Mouse (Mus musculus) stomach, embryonic 16.5 days (tissue): ENCODE measurements at regions not wholly inside any gene's neighbourhood (a gene's known extent, or its start where the extent isn't known, plus 50 kb on each side); places are given as distances from the start of the nearest gene placed in this dataset.

ENCODE experiments used
- ATAC-seq: fragments of 200-750 bp; cut with Nextera tagmentation; 2 replicates; pipeline ENCODE4 v1.8.0; 2017; ENCODE audit warnings: moderate number of reproducible peaks, moderate TSS enrichment; ENCODE audit not compliant: insufficient read depth, low FRiP score
- H3K27ac ChIP-seq: fragments of 300-500 bp; sonication (generic); 2 replicates; pipeline ENCODE4 v1.5.1; 2014; ENCODE audit warnings: low read length
- H3K27me3 ChIP-seq: fragments of 300-500 bp; sonication (generic); 2 replicates; pipeline ENCODE4 v1.6.1; 2014; ENCODE audit warnings: low read length, control low read depth, mixed read lengths; ENCODE audit not compliant: control insufficient read depth, insufficient read depth
- H3K36me3 ChIP-seq: fragments of 300-500 bp; sonication (generic); 2 replicates; pipeline ENCODE4 v1.6.1; 2014; ENCODE audit warnings: low read length; ENCODE audit not compliant: control insufficient read depth, insufficient read depth
- H3K4me1 ChIP-seq: fragments of 300-500 bp; sonication (generic); 2 replicates; pipeline ENCODE4 v1.6.1; 2014; ENCODE audit warnings: low read length, control low read depth, mixed read lengths; ENCODE audit not compliant: control insufficient read depth, insufficient read depth
- H3K4me2 ChIP-seq: fragments of 300-500 bp; sonication (generic); 2 replicates; pipeline ENCODE4 v1.6.1; 2014; ENCODE audit warnings: low read depth, low read length, mixed read lengths
- H3K4me3 ChIP-seq: fragments of 300-500 bp; sonication (generic); replicated peaks from 2 replicates; pipeline ENCODE4 v1.5.1; 2014; ENCODE audit warnings: mild to moderate bottlenecking, low read length
- H3K9ac ChIP-seq: fragments of 300-500 bp; sonication (generic); 2 replicates; pipeline ENCODE4 v1.6.1; 2014; ENCODE audit warnings: low read length
- H3K9me3 ChIP-seq: fragments of 300-500 bp; sonication (generic); replicated peaks from 2 replicates; pipeline ENCODE4 v1.6.1; 2016; ENCODE audit warnings: low read length, control low read depth; ENCODE audit not compliant: control insufficient read depth
- WGBS: fragments of 180-500 bp; shearing (Covaris S2); extraction: QIAGEN DNeasy Blood & Tissue Kit; methylation state at CpG from one replicate; pipeline ENCODE4 v1.1.7; 2014; 5-methylcytosine and 5-hydroxymethylcytosine counted together

DNA sequence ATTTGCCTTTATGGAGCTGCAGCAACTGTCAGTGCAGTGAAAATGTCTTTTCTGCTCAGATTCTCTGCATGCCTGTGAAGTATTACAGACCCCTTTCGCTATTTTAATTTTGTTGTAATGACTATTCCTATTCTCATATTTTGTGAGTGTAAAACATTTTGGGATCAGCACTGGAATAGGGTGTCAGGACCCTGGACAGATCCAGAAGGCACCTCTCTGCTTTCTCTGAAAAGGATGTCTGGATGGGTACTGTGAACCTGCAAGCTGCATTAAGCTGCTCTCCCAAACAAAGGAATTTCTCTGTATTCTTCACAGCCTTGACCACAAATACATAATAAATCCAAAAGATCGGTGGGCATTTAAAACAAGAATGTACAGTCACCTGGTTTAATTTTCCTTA is 460.8 kb downstream of the Rapgef2 start:
- H3K4me3 ChIP-seq: no peak overlapping the region
- no peak overlapping the region for H3K4me2 ChIP-seq
- no peaks in the 10 kb centered on the region for H3K27me3 ChIP-seq
- WGBS: 49% methylated on average over 2 of the region's 2 CpGs
- no peaks in the 10 kb centered on the region for H3K4me1 ChIP-seq
- H3K36me3 ChIP-seq: no peaks in the 10 kb centered on the region
- ATAC-seq: no peak
- H3K9me3 ChIP-seq: no peaks in the 10 kb centered on the region
- no peak overlapping the region for H3K9ac ChIP-seq
- H3K27ac ChIP-seq: no peak overlapping the region

- Histone ChIP-seq H3K4me3 (no peak overlapping the region), H3K4me1 (no peaks in the 10 kb centered on the region), H3K4me2 (no peak overlapping the region), H3K9ac (no peak overlapping the region), H3K27ac (no peak overlapping the region), H3K36me3 (no peaks in the 10 kb centered on the region), H3K27me3 (no peaks in the 10 kb centered on the region), H3K9me3 (no peaks in the 10 kb centered on the region)
- no peak for ATAC-seq
- WGBS: 62% methylated on average over 3 of the region's 3 CpGs
Observed at GRCm38 (mm10) chr3:78812425-78812824, 473.9 kb downstream of the Rapgef2 start.

GRCm38 (mm10) chr3:78810431-78811152 is 475.7 kb downstream of the Rapgef2 start:
- ATAC-seq: no peak
- Histone ChIP-seq H3K9ac (no peak overlapping the region), H3K4me3 (no peak overlapping the region), H3K4me1 (no peaks in the 10 kb centered on the region), H3K4me2 (no peak overlapping the region), H3K27me3 (no peaks in the 10 kb centered on the region), H3K27ac (no peak overlapping the region), H3K9me3 (no peaks in the 10 kb centered on the region), H3K36me3 (no peaks in the 10 kb centered on the region)
- WGBS: 87% methylated on average over 5 of the region's 5 CpGs

DNA sequence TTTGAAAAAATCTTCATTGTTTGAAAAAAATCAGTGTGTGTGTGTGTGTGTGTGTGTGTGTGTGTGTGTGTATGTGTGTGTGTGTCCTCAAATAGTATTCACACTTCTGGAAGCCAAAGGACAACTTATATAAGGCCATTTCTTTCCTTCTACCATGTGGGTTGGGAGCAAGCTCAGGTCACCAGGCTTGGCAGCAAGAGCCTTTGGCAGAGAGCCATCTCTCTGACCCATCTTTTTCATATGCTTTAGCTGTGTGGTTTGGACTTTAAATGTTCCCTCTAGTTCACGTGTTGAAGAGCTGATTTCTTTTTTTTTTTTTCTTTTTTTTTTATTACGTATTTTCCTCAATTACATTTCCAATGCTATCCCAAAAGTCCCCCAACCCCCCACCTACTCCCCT is 483.1 kb downstream of the Rapgef2 start:
- H3K4me3 ChIP-seq: no peak overlapping the region
- H3K9ac ChIP-seq: no peak overlapping the region
- H3K9me3 ChIP-seq: no peaks in the 10 kb centered on the region
- no peak overlapping the region for H3K4me2 ChIP-seq
- ATAC-seq: no peak
- no peak overlapping the region for H3K27ac ChIP-seq
- H3K4me1 ChIP-seq: no peaks in the 10 kb centered on the region
- no peaks in the 10 kb centered on the region for H3K27me3 ChIP-seq
- H3K36me3 ChIP-seq: no peaks in the 10 kb centered on the region
- WGBS: 78% methylated on average over 2 of the region's 2 CpGs

- H3K27me3 ChIP-seq: no peaks in the 10 kb centered on the region
- no peaks in the 10 kb centered on the region for H3K4me1 ChIP-seq
- no peak overlapping the region for H3K4me2 ChIP-seq
- H3K4me3 ChIP-seq: no peak overlapping the region
- no peaks in the 10 kb centered on the region for H3K36me3 ChIP-seq
- no peak for ATAC-seq
- WGBS: 81% methylated on average over 4 of the region's 4 CpGs
- no peak overlapping the region for H3K27ac ChIP-seq
- H3K9ac ChIP-seq: no peak overlapping the region
- no peaks in the 10 kb centered on the region for H3K9me3 ChIP-seq
Observed at GRCm38 (mm10) chr3:78795951-78796455, 490.3 kb downstream of the Rapgef2 start.

DNA sequence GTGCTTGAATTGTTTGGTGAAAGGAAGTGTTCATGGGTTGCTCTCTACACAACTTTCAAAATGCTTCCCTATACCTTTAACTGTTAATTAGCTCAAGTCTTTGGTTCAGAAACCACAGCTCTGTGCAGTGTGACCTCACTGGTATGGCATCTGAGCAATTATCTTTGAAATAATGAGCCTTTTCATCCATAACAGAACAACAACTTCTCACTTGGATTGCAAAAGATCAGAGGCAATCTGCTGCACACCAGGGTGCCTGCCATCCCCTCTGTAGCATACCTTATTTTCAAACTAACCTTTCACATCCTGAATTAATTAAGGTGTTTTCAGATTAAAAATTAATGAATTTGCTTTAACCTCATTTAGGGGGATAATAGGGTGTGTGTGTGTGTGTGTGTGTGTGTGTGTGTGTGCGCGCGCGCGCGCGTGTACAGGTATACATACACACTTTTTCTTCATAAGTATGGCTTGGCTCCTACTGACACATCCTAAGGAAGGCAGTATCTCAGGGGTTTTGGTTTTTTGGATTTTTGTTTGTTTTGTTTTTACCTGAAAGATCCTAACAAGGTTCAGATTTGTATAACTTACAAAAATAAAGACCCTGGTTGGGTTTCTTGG is 493.8 kb downstream of the Rapgef2 start:
- H3K27ac ChIP-seq: no peak overlapping the region
- no peaks in the 10 kb centered on the region for H3K4me1 ChIP-seq
- H3K27me3 ChIP-seq: no peaks in the 10 kb centered on the region
- WGBS: 95% methylated on average over 7 of the region's 7 CpGs
- no peaks in the 10 kb centered on the region for H3K9me3 ChIP-seq
- H3K4me2 ChIP-seq: no peak overlapping the region
- H3K9ac ChIP-seq: no peak overlapping the region
- H3K4me3 ChIP-seq: no peak overlapping the region
- no peaks in the 10 kb centered on the region for H3K36me3 ChIP-seq
- no peak for ATAC-seq

DNA sequence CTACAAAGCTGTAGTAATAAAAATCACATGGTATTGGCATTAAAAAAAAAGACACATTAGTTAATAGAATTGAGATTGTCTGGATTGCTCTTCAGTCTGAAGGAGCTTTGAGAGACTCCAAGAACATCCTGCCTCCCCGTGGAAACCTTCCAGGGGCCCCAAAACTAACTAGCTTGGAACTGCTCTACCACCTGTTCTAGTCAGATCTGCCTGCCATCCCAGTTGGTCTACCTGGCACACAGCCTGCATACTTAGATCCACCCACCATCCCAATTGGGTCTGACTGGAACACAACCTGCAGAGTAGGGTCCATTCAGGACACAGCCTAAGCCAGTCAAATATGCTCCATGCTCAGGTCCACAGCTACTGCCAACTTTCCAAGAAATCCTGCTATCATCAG is 503.6 kb downstream of the Rapgef2 start:
- Histone ChIP-seq H3K36me3 (no peaks in the 10 kb centered on the region), H3K9me3 (no peaks in the 10 kb centered on the region), H3K4me3 (no peak overlapping the region), H3K4me2 (no peak overlapping the region), H3K27ac (no peak overlapping the region), H3K9ac (no peak overlapping the region), H3K4me1 (no peaks in the 10 kb centered on the region), H3K27me3 (no peaks in the 10 kb centered on the region)
- 76% methylated on average over 1 of the region's 1 CpGs for WGBS
- ATAC-seq: no peak

DNA sequence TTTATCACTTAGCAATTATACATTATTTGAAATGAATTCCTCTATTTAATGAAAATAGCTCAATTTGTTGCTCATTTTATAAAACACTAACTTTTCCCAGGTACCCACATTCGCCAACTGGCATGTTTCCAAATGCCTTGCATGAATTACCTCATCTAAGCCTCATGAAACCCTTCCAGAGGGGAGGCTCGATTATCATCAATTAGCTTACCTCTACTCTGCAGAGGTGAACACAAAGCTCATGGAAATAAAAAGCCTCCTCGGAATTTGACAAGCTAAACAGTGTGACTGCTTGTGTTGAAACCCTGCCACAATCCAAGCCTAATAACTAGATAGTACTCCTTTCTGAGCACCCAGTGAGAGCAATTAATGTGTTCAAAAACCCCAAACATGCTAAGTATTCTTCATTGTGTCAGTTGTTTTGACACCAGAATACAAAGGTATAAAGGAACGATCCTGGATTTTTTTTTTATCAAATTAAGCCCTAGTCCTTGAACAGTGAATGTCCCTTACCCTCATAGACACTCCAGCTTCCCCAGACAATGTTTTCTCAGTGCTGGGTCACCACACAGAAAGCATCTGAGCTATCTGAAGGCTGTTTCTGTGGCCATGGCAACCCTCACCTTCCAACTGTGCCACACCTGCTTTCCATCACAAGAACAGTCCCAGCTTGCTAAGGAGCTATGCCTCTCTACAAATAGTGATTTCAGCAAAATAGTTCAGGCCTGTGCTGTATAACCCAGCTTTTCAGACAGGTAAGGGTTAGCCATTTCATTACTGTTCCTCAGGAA is 530.4 kb downstream of the Rapgef2 start:
- Histone ChIP-seq H3K9me3 (no peaks in the 10 kb centered on the region), H3K4me2 (no peak overlapping the region), H3K4me3 (no peak overlapping the region), H3K36me3 (no peaks in the 10 kb centered on the region), H3K9ac (no peak overlapping the region), H3K27ac (no peak overlapping the region), H3K27me3 (no peaks in the 10 kb centered on the region), H3K4me1 (no peaks in the 10 kb centered on the region)
- 46% methylated on average over 4 of the region's 4 CpGs for WGBS
- ATAC-seq: no peak

GRCm38 (mm10) chr3:78736111-78736510 is 550.2 kb downstream of the Rapgef2 start:
- no peaks in the 10 kb centered on the region for H3K9me3 ChIP-seq
- no peaks in the 10 kb centered on the region for H3K36me3 ChIP-seq
- H3K9ac ChIP-seq: no peak overlapping the region
- H3K4me2 ChIP-seq: no peak overlapping the region
- H3K27me3 ChIP-seq: no peaks in the 10 kb centered on the region
- H3K4me1 ChIP-seq: no peaks in the 10 kb centered on the region
- H3K27ac ChIP-seq: no peak overlapping the region
- no peak overlapping the region for H3K4me3 ChIP-seq
- no peak for ATAC-seq
